Mouse (Mus musculus): ENCODE results near the gene Dbx1. TPM values are rescaled to one million over a fixed set of nuclear protein-coding genes. Genes with fewer than 3 reads are reported as not detected.

Gene Dbx1
- polyA plus RNA-seq, 2 experiments from 2014 or later: not detected

- ATAC-seq: no peak
Measured at GRCm38 (mm10) chr7:49632391-49632790, 4.3 kb downstream of the Dbx1 start.

- no peak for ATAC-seq
Measured at GRCm38 (mm10) chr7:49631885-49632284, 4.8 kb downstream of the Dbx1 start.

- no peak for ATAC-seq
Measured at GRCm38 (mm10) chr7:49620160-49620559, 16.5 kb downstream of the Dbx1 start.

GRCm38 (mm10) chr7:49617087-49617486 lies 19.6 kb downstream of the Dbx1 start:
- no peak for ATAC-seq

GRCm38 (mm10) chr7:49616258-49616735 lies 20.4 kb downstream of the Dbx1 start:
- ATAC-seq: peak; percentile 84

GRCm38 (mm10) chr7:49604965-49605795 lies 31.5 kb downstream of the Dbx1 start:
- no peak for ATAC-seq

- ATAC-seq: no peak
Measured at GRCm38 (mm10) chr7:49604244-49604643, 32.4 kb downstream of the Dbx1 start.

GRCm38 (mm10) chr7:49601191-49601975 lies 35.3 kb downstream of the Dbx1 start:
- ATAC-seq: peak; percentile 88

- no peak for ATAC-seq
Measured at GRCm38 (mm10) chr7:49599950-49600349, 36.7 kb downstream of the Dbx1 start.

GRCm38 (mm10) chr7:49598225-49598624 lies 38.4 kb downstream of the Dbx1 start:
- no peak for ATAC-seq

GRCm38 (mm10) chr7:49597776-49598175 lies 38.9 kb downstream of the Dbx1 start:
- no peak for ATAC-seq

GRCm38 (mm10) chr7:49589635-49590034 lies 47.0 kb downstream of the Dbx1 start:
- ATAC-seq: no peak

GRCm38 (mm10) chr7:49586530-49587120 lies 50.0 kb downstream of the Dbx1 start:
- ATAC-seq: no peak

GRCm38 (mm10) chr7:49583176-49583575 lies 53.5 kb downstream of the Dbx1 start:
- no peak for ATAC-seq

GRCm38 (mm10) chr7:49582551-49582950 lies 54.1 kb downstream of the Dbx1 start:
- ATAC-seq: no peak

GRCm38 (mm10) chr7:49581951-49582350 lies 54.7 kb downstream of the Dbx1 start:
- ATAC-seq: no peak

Other genes with a start within 250 kb of the Dbx1 start
- 10 to 100 TPM; 38.4 to 46.6 TPM for gene Htatip2, start 122.3 kb upstream of the Dbx1 start, polyA plus RNA-seq (2017; shearing (Covaris generic))
- 10 to 100 TPM in 1 of 2 experiments, 1 to 10 TPM in 1; 9.1 to 13.9 TPM for gene Prmt3, start 141.5 kb upstream of the Dbx1 start, polyA plus RNA-seq (2017; shearing (Covaris generic))